Mouse (Mus musculus) left cerebral cortex, postnatal 4 days (tissue): ENCODE results near the gene Mau2. TPM values are rescaled to one million over a fixed set of nuclear protein-coding genes. Genes with fewer than 3 reads are reported as not detected.
A peak's percentile ranks its signal among the peaks of the same experiment; 100 is the strongest.
"Not testable (repeated sequence)": the region's sequence is repeated elsewhere in the genome, so short reads cannot be mapped to it uniquely, and the experiment has no call there.

ENCODE experiments used
- DNase-seq: peaks from one replicate; pipeline ENCODE4 v3.0.0-alpha.2; 2022
- intact Hi-C: fragments of 180-260 bp; cut with DNase I; formaldehyde crosslinking; loops from one replicate; pipeline ENCODE4 v1.15.1; 2025
- total RNA-seq, 2 experiments: library from RNA; stranded (reverse); gene quantifications; 2 replicates each; pipeline ENCODE4 v1.2.3; 2021

Mau2 gene
- total RNA-seq, 2 experiments from 2014 or later = 87.6 to 88.9 TPM

GRCm38 (mm10) chr8:70030255-70030654 is 12.3 kb downstream of the Mau2 start:
- no peak for DNase-seq
- intact Hi-C loops = loop anchor here (10.0 kb wide), 1 partner anchor 115 kb away; no protein-coding TSS in a partner anchor

- no peak for DNase-seq
- intact Hi-C loops = no loop called here
Observed at GRCm38 (mm10) chr8:70026151-70026550, 16.4 kb downstream of the Mau2 start.

GRCm38 (mm10) chr8:70023596-70023995 is 18.9 kb downstream of the Mau2 start:
- no peak for DNase-seq
- intact Hi-C loops = no loop called here

- no peak for DNase-seq
- intact Hi-C loops = no loop called here
Observed at GRCm38 (mm10) chr8:70015017-70015416, 27.5 kb downstream of the Mau2 start.

GRCm38 (mm10) chr8:70012763-70013162 is 29.8 kb downstream of the Mau2 start:
- DNase-seq = no peak
- intact Hi-C loops = no loop called here

GRCm38 (mm10) chr8:70012350-70012749 is 30.2 kb downstream of the Mau2 start:
- intact Hi-C loops = no loop called here
- peak; percentile 10 for DNase-seq

GRCm38 (mm10) chr8:70010796-70011195 is 31.7 kb downstream of the Mau2 start:
- peak; percentile 72 for DNase-seq
- intact Hi-C loops = not testable (repeated sequence)

GRCm38 (mm10) chr8:70005178-70005577 is 37.4 kb downstream of the Mau2 start:
- no peak for DNase-seq
- intact Hi-C loops = no loop called here

- intact Hi-C loops = no loop called here
- DNase-seq = no peak
Observed at GRCm38 (mm10) chr8:70004345-70004744, 38.2 kb downstream of the Mau2 start.

- no peak for DNase-seq
- intact Hi-C loops = no loop called here
Observed at GRCm38 (mm10) chr8:70003204-70003657, 39.3 kb downstream of the Mau2 start.

- DNase-seq = not testable (repeated sequence)
Observed at GRCm38 (mm10) chr8:70001892-70002191, 40.7 kb downstream of the Mau2 start.

GRCm38 (mm10) chr8:70001176-70001891 is 41.2 kb downstream of the Mau2 start:
- DNase-seq = peak; percentile 15

More at GRCm38 (mm10) chr8:70001892-70002191, 40.7 kb downstream of the Mau2 start:
- intact Hi-C loops = not testable (repeated sequence)

GRCm38 (mm10) chr8:70000226-70000625 is 42.3 kb downstream of the Mau2 start:
- intact Hi-C loops = no loop called here
- DNase-seq = no peak

More at GRCm38 (mm10) chr8:70001176-70001891, 41.2 kb downstream of the Mau2 start:
- intact Hi-C loops = no loop called here

GRCm38 (mm10) chr8:69999236-69999635 is 43.3 kb downstream of the Mau2 start:
- DNase-seq = no peak
- intact Hi-C loops = no loop called here

GRCm38 (mm10) chr8:69998706-69999105 is 43.8 kb downstream of the Mau2 start:
- DNase-seq = no peak
- intact Hi-C loops = no loop called here

- no peak for DNase-seq
- intact Hi-C loops = no loop called here
Observed at GRCm38 (mm10) chr8:69996589-69997285, 45.8 kb downstream of the Mau2 start.

- intact Hi-C loops = no loop called here
Observed at GRCm38 (mm10) chr8:69995776-69996588, 46.6 kb downstream of the Mau2 start, which contains the start of gene Gatad2a. TSS of gene Gatad2a (minus strand) at chr8:69996384.

GRCm38 (mm10) chr8:69995422-69995775 is 47.1 kb downstream of the Mau2 start:
- no peak for DNase-seq
- intact Hi-C loops = no loop called here

More at GRCm38 (mm10) chr8:69995776-69996588, 46.6 kb downstream of the Mau2 start, which contains the start of gene Gatad2a:
- peak; percentile 100 for DNase-seq

GRCm38 (mm10) chr8:69988936-69989335 is 53.6 kb downstream of the Mau2 start:
- intact Hi-C loops = not testable (repeated sequence)

GRCm38 (mm10) chr8:69987744-69988143 is 54.8 kb downstream of the Mau2 start:
- DNase-seq = no peak
- intact Hi-C loops = no loop called here

More at GRCm38 (mm10) chr8:69988936-69989335, 53.6 kb downstream of the Mau2 start:
- DNase-seq = not testable (repeated sequence)
